Mouse (Mus musculus) CH12.LX (cell line): ENCODE measurements at regions not wholly inside any gene's neighbourhood (a gene's known extent, or its start where the extent isn't known, plus 50 kb on each side); places are given as distances from the start of the nearest gene placed in this dataset.

Experiments
- DNase-seq: peaks from one replicate; pipeline ENCODE4 v3.0.0-alpha.2; 2013; ENCODE audit errors: extremely low read depth
- H3K27ac ChIP-seq: 2 replicates; pipeline ENCODE4 v1.5.1; 2012; ENCODE audit warnings: low read depth, mild to moderate bottlenecking, control low read depth, moderate library complexity; ENCODE audit not compliant: insufficient read depth
- H3K27me3 ChIP-seq: replicated peaks from 2 replicates; pipeline ENCODE3; 2012; ENCODE audit warnings: inconsistent platforms
- H3K36me3 ChIP-seq, 2 experiments: replicated peaks in 1 of 2; 2 replicates each; pipeline versions ENCODE3 to v1.6.1; 2012; ENCODE audit warnings: inconsistent platforms in 1 of 2, low read length in 1 of 2, mild to moderate bottlenecking in 1 of 2, mixed read lengths in 1 of 2, moderate library complexity in 1 of 2; ENCODE audit not compliant: control insufficient read depth in 1 of 2, insufficient read depth in 1 of 2
- H3K4me1 ChIP-seq, 2 experiments: 2 replicates each; pipeline ENCODE4 v1.6.1; 2012; ENCODE audit warnings: inconsistent platforms in 1 of 2, moderate library complexity in 1 of 2; ENCODE audit not compliant: insufficient read depth in 2 of 2, control insufficient read depth in 1 of 2
- H3K4me2 ChIP-seq: 2 replicates; pipeline ENCODE4 v1.6.1; 2012; ENCODE audit warnings: low read depth, mild to moderate bottlenecking, control low read depth; ENCODE audit not compliant: poor library complexity, insufficient read depth, severe bottlenecking
- H3K4me3 ChIP-seq, 3 experiments: fragments of 150-350 bp in 1 of 3; sonication (generic) in 1 of 3; replicated peaks in 1 of 3; 2 replicates each; pipeline versions ENCODE3 to v1.5.1; 2011 to 2012; ENCODE audit warnings: low read depth in 2 of 3, low read length in 2 of 3, mild to moderate bottlenecking in 2 of 3, moderate library complexity in 2 of 3, control low read depth in 1 of 3, improper control_type of control experiment in 1 of 3, inconsistent platforms in 1 of 3, mixed read lengths in 1 of 3; ENCODE audit not compliant: poor library complexity in 1 of 3
- H3K79me2 ChIP-seq: replicated peaks from 2 replicates; pipeline ENCODE4 v1.6.1; 2012; ENCODE audit warnings: mild to moderate bottlenecking, moderate library complexity; ENCODE audit not compliant: control insufficient read depth, poor library complexity, insufficient read depth, severe bottlenecking; ENCODE audit errors: extremely low read depth
- H3K9ac ChIP-seq: 2 replicates; pipeline ENCODE4 v1.6.1; 2012; ENCODE audit warnings: low read depth, mild to moderate bottlenecking, control low read depth, moderate library complexity; ENCODE audit not compliant: insufficient read depth
- H3K9me3 ChIP-seq: replicated peaks from 2 replicates; pipeline ENCODE3; 2012; ENCODE audit warnings: low read length, inconsistent platforms, mixed read lengths
- BHLHE40 ChIP-seq: IDR thresholded peaks from 2 replicates; pipeline ENCODE4 v1.6.1; 2011; ENCODE audit warnings: mild to moderate bottlenecking, low read depth, low read length, improper control_type of control experiment
- CHD2 ChIP-seq: IDR thresholded peaks from 2 replicates; pipeline ENCODE4 v1.6.1; 2011; ENCODE audit warnings: low read length, improper control_type of control experiment
- CTCF ChIP-seq, 2 experiments: IDR thresholded peaks in 1 of 2; conservative IDR thresholded peaks in 1 of 2; 2 replicates each; pipeline ENCODE4 v1.5.1; 2011 to 2012; ENCODE audit warnings: low read depth in 2 of 2, low read length in 2 of 2, improper control_type of control experiment in 1 of 2, inconsistent platforms in 1 of 2, mild to moderate bottlenecking in 1 of 2, moderate library complexity in 1 of 2
- E2F4 ChIP-seq: IDR thresholded peaks from 2 replicates; pipeline ENCODE4 v1.6.1; 2011; ENCODE audit warnings: low read depth, low read length, improper control_type of control experiment; ENCODE audit not compliant: insufficient replicate concordance
- ELF1 ChIP-seq: IDR thresholded peaks from 2 replicates; pipeline ENCODE4 v1.6.1; 2014; ENCODE audit warnings: low read depth, mild to moderate bottlenecking, inconsistent platforms, low read length, improper control_type of control experiment
- EP300 ChIP-seq: IDR thresholded peaks from 2 replicates; pipeline ENCODE4 v1.6.1; 2011; ENCODE audit warnings: low read length, improper control_type of control experiment
- GABPA ChIP-seq: IDR thresholded peaks from 2 replicates; pipeline ENCODE4 v1.6.1; 2012; ENCODE audit warnings: low read depth, low read length, improper control_type of control experiment, inconsistent platforms; ENCODE audit not compliant: insufficient replicate concordance
- HCFC1 ChIP-seq: IDR thresholded peaks from 2 replicates; pipeline ENCODE4 v1.6.1; 2012; ENCODE audit warnings: low read depth, mild to moderate bottlenecking, inconsistent platforms, low read length, improper control_type of control experiment
- IRF4 ChIP-seq: IDR thresholded peaks from 2 replicates; pipeline ENCODE4 v1.6.1; 2014; ENCODE audit warnings: low read depth, mild to moderate bottlenecking, inconsistent platforms, low read length, improper control_type of control experiment
- JUN ChIP-seq: IDR thresholded peaks from 2 replicates; pipeline ENCODE4 v1.6.1; 2011; ENCODE audit warnings: low read depth, mild to moderate bottlenecking, low read length, improper control_type of control experiment, moderate library complexity; ENCODE audit not compliant: insufficient read depth
- KAT2A ChIP-seq: IDR thresholded peaks from 2 replicates; pipeline ENCODE4 v1.6.1; 2012; ENCODE audit warnings: low read length, improper control_type of control experiment, inconsistent platforms; ENCODE audit not compliant: insufficient replicate concordance
- MAZ ChIP-seq: IDR thresholded peaks from 2 replicates; pipeline ENCODE4 v1.6.1; 2012; ENCODE audit warnings: low read depth, mild to moderate bottlenecking, inconsistent platforms, low read length, improper control_type of control experiment, moderate library complexity
- MXI1 ChIP-seq: IDR thresholded peaks from 2 replicates; pipeline ENCODE4 v1.6.1; 2011; ENCODE audit warnings: mild to moderate bottlenecking, low read depth, low read length, improper control_type of control experiment
- MYC ChIP-seq: IDR thresholded peaks from 2 replicates; pipeline ENCODE4 v1.6.1; 2011; ENCODE audit warnings: low read depth, mild to moderate bottlenecking, improper control_type of control experiment, low read length
- NELFE ChIP-seq: IDR thresholded peaks from 2 replicates; pipeline ENCODE4 v1.6.1; 2011; ENCODE audit warnings: low read depth, low read length, improper control_type of control experiment
- NRF1 ChIP-seq: IDR thresholded peaks from 2 replicates; pipeline ENCODE4 v1.6.1; 2014; ENCODE audit warnings: low read depth, mild to moderate bottlenecking, inconsistent platforms, low read length, improper control_type of control experiment, moderate library complexity
- PAX5 ChIP-seq: IDR thresholded peaks from 2 replicates; pipeline ENCODE4 v1.6.1; 2012; ENCODE audit warnings: low read length, inconsistent platforms, mixed read lengths
- POLR2AphosphoS2 ChIP-seq: IDR thresholded peaks from 2 replicates; pipeline ENCODE4 v1.6.1; 2011; ENCODE audit warnings: low read depth, low read length, improper control_type of control experiment
- RAD21 ChIP-seq: IDR thresholded peaks from 2 replicates; pipeline ENCODE4 v1.6.1; 2011; ENCODE audit warnings: low read depth, mild to moderate bottlenecking, low read length, improper control_type of control experiment, moderate library complexity
- RCOR1 ChIP-seq: conservative IDR thresholded peaks from 2 replicates; pipeline ENCODE4 v1.6.1; 2012; ENCODE audit warnings: low read depth, mild to moderate bottlenecking, inconsistent platforms, low read length, improper control_type of control experiment
- SIN3A ChIP-seq: IDR thresholded peaks from 2 replicates; pipeline ENCODE4 v1.6.1; 2012; ENCODE audit warnings: low read length, improper control_type of control experiment, inconsistent platforms
- SMC3 ChIP-seq: IDR thresholded peaks from 2 replicates; pipeline ENCODE4 v1.6.1; 2011; ENCODE audit warnings: low read depth, low read length, improper control_type of control experiment
- TBP ChIP-seq: conservative IDR thresholded peaks from 2 replicates; pipeline ENCODE4 v1.6.1; 2011; ENCODE audit warnings: low read depth, low read length, improper control_type of control experiment
- TCF12 ChIP-seq: IDR thresholded peaks from 2 replicates; pipeline ENCODE4 v1.6.1; 2014; ENCODE audit warnings: low read depth, mild to moderate bottlenecking, inconsistent platforms, low read length, improper control_type of control experiment
- UBTF ChIP-seq: IDR thresholded peaks from 2 replicates; pipeline ENCODE4 v1.6.1; 2012; ENCODE audit warnings: low read depth, mild to moderate bottlenecking, inconsistent platforms, low read length, improper control_type of control experiment, moderate library complexity
- USF2 ChIP-seq: conservative IDR thresholded peaks from 2 replicates; pipeline ENCODE4 v1.6.1; 2011; ENCODE audit warnings: low read depth, low read length, improper control_type of control experiment
- ZC3H11A ChIP-seq: IDR thresholded peaks from 2 replicates; pipeline ENCODE4 v1.6.1; 2012; ENCODE audit warnings: low read depth, mild to moderate bottlenecking, inconsistent platforms, low read length, improper control_type of control experiment
- ZKSCAN1 ChIP-seq: IDR thresholded peaks from 2 replicates; pipeline ENCODE4 v1.6.1; 2012; ENCODE audit warnings: low read depth, inconsistent platforms, low read length, improper control_type of control experiment, borderline replicate concordance
- dilution Hi-C: fragments of 300-500 bp; cut with MboI; formaldehyde crosslinking; loops from 2 replicates; pipeline ENCODE4 v1.14.3; 2020; ENCODE audit warnings: low sequenced_read_pairs; ENCODE audit not compliant: extremely low pct_unique_long_range_greater_than_20kb, extremely low pct_ligation_motif_present
- in situ Hi-C: fragments of 300-500 bp; cut with MboI; formaldehyde crosslinking; loops from 3 replicates; pipeline ENCODE4 v1.14.3; 2019; ENCODE audit warnings: low sequenced_read_pairs, low pct_ligation_motif_present, low pct_unique_long_range_greater_than_20kb, mixed read lengths

- in situ Hi-C loops (no loop called here), dilution Hi-C loops (no loop called here)
- H3K79me2 ChIP-seq: no peaks in the 10 kb centered on the region
- no peak overlapping the region for H3K4me2 ChIP-seq
- no peaks in the 10 kb centered on the region for H3K9me3 ChIP-seq
- TF ChIP-seq CHD2 (no peak), ZKSCAN1 (no peak), TBP (no peak), ZC3H11A (no peak), EP300 (no peak), NELFE (no peak), USF2 (no peak), PAX5 (no peak), GABPA (no peak), KAT2A (no peak), E2F4 (no peak), MAZ (no peak), SMC3 (no peak), POLR2AphosphoS2 (no peak), MYC (no peak), TCF12 (no peak), BHLHE40 (no peak), HCFC1 (no peak)
- TF ChIP-seq, all 38 proteins: peak for 0
- DNase-seq: no peak
- Histone ChIP-seq H3K27ac (no peak overlapping the region), H3K4me1 (peaks cover 2 to 14% of the 10 kb centered on the region in 2 experiments), H3K27me3 (no peaks in the 10 kb centered on the region), H3K36me3 (no peaks in the 10 kb centered on the region), H3K9ac (no peak overlapping the region), H3K4me3 (no peak overlapping the region)
Measured at GRCm38 (mm10) chr10:17275214-17275613, 447.8 kb upstream of the Cited2 start.

GRCm38 (mm10) chr10:17277911-17278310, 445.1 kb upstream of the Cited2 start:
- Histone ChIP-seq H3K4me3 (no peak overlapping the region), H3K4me1 (peaks cover 2 to 14% of the 10 kb centered on the region in 2 experiments), H3K79me2 (no peaks in the 10 kb centered on the region), H3K9me3 (no peaks in the 10 kb centered on the region), H3K9ac (no peak overlapping the region), H3K27me3 (no peaks in the 10 kb centered on the region), H3K4me2 (no peak overlapping the region), H3K27ac (no peak overlapping the region), H3K36me3 (no peaks in the 10 kb centered on the region)
- DNase-seq: peak; percentile 7
- dilution Hi-C loops: no loop called here
- peak; percentile 30; the same call in 1 of the 2 replicates for TF ChIP-seq SMC3
- no peak for TF ChIP-seq CHD2
- peak in 1 of 2 experiments; percentile 28; a peak in 1 of 4 replicates for TF ChIP-seq CTCF (conservative IDR thresholded peaks at IDR 0.05 in 1 of 2, IDR thresholded peaks at IDR 0.05 in 1 of 2; ENCODE audit: low read depth in 2 of 2, low read length in 2 of 2)
- no peak for TF ChIP-seq SIN3A
- no peak for TF ChIP-seq MAZ
- no peak for TF ChIP-seq POLR2AphosphoS2
- no peak for TF ChIP-seq HCFC1
- no peak for TF ChIP-seq E2F4
- no peak for TF ChIP-seq TBP
- no peak for TF ChIP-seq IRF4
- TF ChIP-seq ELF1: no peak
- TF ChIP-seq GABPA: no peak
- TF ChIP-seq JUN: no peak
- TF ChIP-seq RCOR1: no peak
- no peak for TF ChIP-seq UBTF
- no peak for TF ChIP-seq KAT2A
- TF ChIP-seq RAD21: peak; percentile 20
- no peak for TF ChIP-seq ZC3H11A
- no peak for TF ChIP-seq TCF12
- TF ChIP-seq MXI1: no peak
- TF ChIP-seq ZKSCAN1: no peak
- TF ChIP-seq MYC: no peak
- TF ChIP-seq NRF1: no peak
- TF ChIP-seq, all 38 proteins: peak for 3
- in situ Hi-C loops: no loop called here
